Mouse (Mus musculus) cortical plate, adult 2 months (tissue): Measurements from ENCODE around the gene Sema5b.

ENCODE experiments used
- CTCF ChIP-seq: fragments of 200-500 bp; IDR thresholded peaks from 2 replicates; pipeline ENCODE4 v1.5.1; 2011; ENCODE audit warnings: mild to moderate bottlenecking, control low read depth, low read length; ENCODE audit not compliant: insufficient read depth; ENCODE audit errors: extremely low read depth
- POLR2A ChIP-seq: fragments of 200-500 bp; IDR thresholded peaks from 2 replicates; pipeline ENCODE4 v1.6.1; 2011; ENCODE audit warnings: mild to moderate bottlenecking, low read length, control low read depth; ENCODE audit not compliant: insufficient read depth; ENCODE audit errors: extremely low read depth

DNA sequence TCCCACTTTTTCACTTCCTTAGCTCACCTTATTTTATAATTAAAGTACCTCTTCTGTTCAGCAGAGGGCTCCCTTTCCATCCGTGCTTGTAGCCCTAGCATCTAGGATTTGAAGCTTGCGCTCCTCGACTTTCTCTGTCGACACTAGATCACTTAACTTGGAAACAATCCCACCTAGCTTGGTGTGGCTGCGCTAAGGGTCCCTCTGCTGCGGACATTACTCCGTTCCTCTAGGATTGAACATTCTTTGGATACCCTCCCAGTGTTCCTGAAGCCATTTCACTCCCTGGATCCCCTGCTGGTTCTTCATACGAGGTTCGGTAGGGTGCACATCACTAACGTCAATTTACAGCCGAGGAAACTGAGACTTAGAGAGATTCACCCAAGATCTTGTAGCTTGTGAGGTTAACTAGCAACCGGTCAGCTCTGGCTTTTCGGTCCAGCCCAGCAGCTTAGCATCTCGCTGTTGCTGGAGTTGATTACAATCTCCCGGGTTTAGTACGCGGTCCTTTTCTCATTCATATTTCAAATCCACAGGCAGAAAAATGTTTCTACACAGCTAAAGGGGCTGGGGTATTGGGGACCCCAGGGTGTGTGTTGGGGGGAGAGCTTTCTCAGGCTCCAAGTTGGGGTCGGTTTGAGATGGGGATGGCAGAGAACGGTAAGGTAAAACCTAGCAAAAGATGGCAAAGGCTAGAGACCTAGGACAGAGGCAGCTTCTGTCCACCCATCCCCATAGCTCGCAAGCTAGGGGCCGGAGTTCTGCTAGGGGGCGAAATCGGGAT, 420 bp upstream of the Sema5b start:
- no peak for TF ChIP-seq POLR2A
- peak; percentile 56 for TF ChIP-seq CTCF
